Mouse (Mus musculus): Measurements from ENCODE around the gene Ptgr1.

DNA sequence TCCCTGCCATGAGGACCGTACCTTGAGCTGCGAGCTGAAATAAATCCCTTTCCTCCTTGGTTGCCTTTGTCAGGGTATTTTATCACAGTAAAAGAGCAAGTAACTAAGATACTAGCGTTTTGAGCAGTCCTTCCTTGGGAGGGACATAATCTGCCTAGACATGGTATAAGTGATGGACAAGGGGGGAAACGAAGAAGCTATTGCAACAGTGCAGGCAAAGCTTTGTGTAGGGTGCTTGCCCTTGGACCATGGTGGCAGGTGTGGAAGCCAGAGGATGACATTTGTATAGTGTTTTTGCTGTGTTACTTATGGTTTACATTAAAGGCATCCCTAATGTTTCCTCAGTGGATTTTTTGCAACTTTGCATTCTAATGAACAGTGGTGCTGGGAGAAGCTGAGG, 44.0 kb downstream of the Ptgr1 start:
- TF ChIP-seq CTCF (IDR thresholded peaks at IDR 0.05; ENCODE audit: borderline replicate concordance, extremely low read depth, insufficient read depth, insufficient read length) (no peak), POLR2A (IDR thresholded peaks at IDR 0.05; ENCODE audit: borderline replicate concordance, extremely low read depth, insufficient read depth, insufficient read length, poor library complexity, severe bottlenecking) (no peak)

Measured in brain, embryonic 14.5 days (tissue).